Mouse (Mus musculus) hindbrain, embryonic 16.5 days (tissue): ENCODE results near the gene Acadvl. TPM values are rescaled to one million over a fixed set of nuclear protein-coding genes. Genes with fewer than 3 reads are reported as not detected.

Source experiments
- ATAC-seq: fragments of 200-750 bp; cut with Nextera tagmentation; 2 replicates; pipeline ENCODE4 v1.8.0; 2017; ENCODE audit warnings: moderate TSS enrichment, moderate library complexity
- H3K27ac ChIP-seq: fragments of 300-500 bp; sonication (generic); 2 replicates; pipeline ENCODE4 v1.5.1; 2014; ENCODE audit warnings: low read depth, mild to moderate bottlenecking, control low read depth, low read length, moderate library complexity
- H3K27me3 ChIP-seq: fragments of 300-500 bp; sonication (generic); replicated peaks from 2 replicates; pipeline ENCODE4 v1.6.1; 2014; ENCODE audit warnings: low read length; ENCODE audit not compliant: control insufficient read depth, insufficient read depth
- H3K36me3 ChIP-seq: fragments of 300-500 bp; sonication (generic); 2 replicates; pipeline ENCODE4 v1.6.1; 2014; ENCODE audit warnings: mild to moderate bottlenecking, low read length, moderate library complexity, mixed read lengths; ENCODE audit not compliant: control insufficient read depth, insufficient read depth
- H3K4me1 ChIP-seq: fragments of 300-500 bp; sonication (generic); 2 replicates; pipeline ENCODE4 v1.6.1; 2014; ENCODE audit warnings: low read depth, low read length; ENCODE audit not compliant: control insufficient read depth, insufficient read depth
- H3K4me2 ChIP-seq: fragments of 300-500 bp; sonication (generic); 2 replicates; pipeline ENCODE4 v1.6.1; 2014; ENCODE audit warnings: mild to moderate bottlenecking, low read length, control low read depth, moderate library complexity
- H3K4me3 ChIP-seq: fragments of 300-500 bp; sonication (generic); 2 replicates; pipeline ENCODE4 v1.5.1; 2014; ENCODE audit warnings: mild to moderate bottlenecking, low read length, control low read depth, moderate library complexity
- H3K9ac ChIP-seq: fragments of 300-500 bp; sonication (generic); 2 replicates; pipeline ENCODE4 v1.6.1; 2014; ENCODE audit warnings: low read depth, mild to moderate bottlenecking, control low read depth, low read length, moderate library complexity
- H3K9me3 ChIP-seq: fragments of 300-500 bp; sonication (generic); 2 replicates; pipeline ENCODE4 v1.6.1; 2014; ENCODE audit warnings: mild to moderate bottlenecking, low read length, moderate library complexity; ENCODE audit not compliant: control insufficient read depth
- WGBS: fragments of 180-500 bp; shearing (Covaris S2); extraction: QIAGEN DNeasy Blood & Tissue Kit; methylation state at CpG from one replicate; pipeline ENCODE4 v1.1.7; 2014; 5-methylcytosine and 5-hydroxymethylcytosine counted together
- polyA plus RNA-seq: library from polyadenylated mRNA; unstranded; fragments of >200 nt; fragmentation: Nextera tagmentation; extraction: Ambion mirVana; gene quantifications from 2 replicates; pipeline ENCODE4 v1.2.1, GENCODE M21; 2015

Gene Acadvl
- polyA plus RNA-seq, 1 experiment from 2014 or later, result 66.6 TPM

DNA sequence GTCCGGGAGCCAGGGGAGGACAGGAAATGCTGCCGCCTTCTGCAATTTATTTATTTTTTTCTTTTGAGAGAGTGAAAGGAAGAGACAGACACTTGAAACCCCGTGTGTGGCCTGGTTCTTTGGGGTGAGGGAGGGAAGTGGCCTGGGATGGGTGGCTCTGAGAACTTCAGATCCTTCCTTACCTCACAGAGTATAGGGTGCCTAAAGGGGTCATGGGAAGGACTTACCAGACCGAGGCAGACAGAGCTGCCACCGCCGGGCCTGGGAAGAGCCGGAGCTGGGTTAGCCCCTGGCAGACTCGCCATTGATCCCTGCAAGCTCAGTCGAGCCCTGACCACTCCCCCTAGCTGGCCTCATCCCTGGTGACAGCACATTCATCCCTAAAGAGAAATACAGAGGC is 30.2 kb upstream of the Acadvl start:
- H3K4me2 ChIP-seq, result no peak overlapping the region
- 25% methylated on average over 8 of the region's 9 CpGs for WGBS
- no peaks in the 10 kb centered on the region for H3K27me3 ChIP-seq
- no peak for ATAC-seq
- no peak overlapping the region; the same call in 1 of the 2 replicates for H3K27ac ChIP-seq
- no peak overlapping the region for H3K9ac ChIP-seq
- no peaks in the 10 kb centered on the region for H3K9me3 ChIP-seq
- no peak overlapping the region for H3K4me3 ChIP-seq
- H3K36me3 ChIP-seq, result peaks cover 22% of the 10 kb centered on the region
- H3K4me1 ChIP-seq, result no peaks in the 10 kb centered on the region

GRCm38 (mm10) chr11:70043665-70044064 is 28.5 kb upstream of the Acadvl start:
- WGBS, result 77% methylated on average over 7 of the region's 7 CpGs
- H3K9ac ChIP-seq, result no peak overlapping the region
- no peaks in the 10 kb centered on the region for H3K27me3 ChIP-seq
- no peak overlapping the region for H3K4me2 ChIP-seq
- no peak overlapping the region for H3K4me3 ChIP-seq
- H3K27ac ChIP-seq, result no peak overlapping the region
- peaks cover 34% of the 10 kb centered on the region for H3K36me3 ChIP-seq
- H3K9me3 ChIP-seq, result no peaks in the 10 kb centered on the region
- ATAC-seq, result no peak
- H3K4me1 ChIP-seq, result no peaks in the 10 kb centered on the region

DNA sequence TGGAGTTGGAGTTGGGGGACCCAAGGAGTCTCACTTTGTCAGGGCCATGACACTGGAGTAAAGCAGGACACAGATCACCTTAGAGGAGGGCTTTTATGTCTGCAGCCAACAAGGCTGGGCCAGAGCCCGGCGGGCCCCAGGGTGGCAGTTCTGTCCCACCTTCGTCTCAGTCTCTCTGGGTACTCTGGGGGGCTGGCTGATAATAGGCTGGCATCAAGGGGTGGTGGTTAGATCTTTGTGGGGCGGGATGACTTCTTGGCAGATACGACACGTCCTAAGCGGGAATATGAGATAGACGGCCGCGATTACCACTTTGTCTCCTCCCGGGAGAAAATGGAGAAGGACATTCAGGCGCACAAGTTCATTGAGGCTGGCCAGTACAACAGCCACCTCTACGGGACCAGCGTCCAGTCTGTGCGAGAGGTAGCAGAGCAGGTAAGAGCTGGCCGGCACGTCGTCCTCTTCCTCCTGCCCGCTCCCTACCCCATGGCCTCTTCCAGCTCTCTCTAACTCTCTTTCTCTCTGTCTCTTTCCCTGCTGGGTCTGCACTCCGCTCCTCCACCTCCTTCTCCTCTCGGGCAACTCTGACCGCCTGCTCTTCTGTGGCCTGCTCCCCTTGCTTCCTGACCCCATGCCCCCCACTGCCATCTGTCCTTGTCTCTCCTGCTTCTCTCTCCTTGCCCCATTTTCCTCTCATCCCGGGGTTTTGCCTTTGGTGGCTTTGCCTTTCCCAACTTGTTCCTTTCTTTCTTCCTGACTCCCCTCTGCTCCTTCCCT is 27.3 kb upstream of the Acadvl start:
- Histone ChIP-seq H3K27me3 (no peaks in the 10 kb centered on the region), H3K4me2 (no peak overlapping the region), H3K4me3 (no peak overlapping the region), H3K9ac (no peak overlapping the region), H3K4me1 (no peaks in the 10 kb centered on the region), H3K36me3 (peaks cover 34% of the 10 kb centered on the region), H3K27ac (no peak overlapping the region), H3K9me3 (no peaks in the 10 kb centered on the region)
- ATAC-seq, result no peak
- WGBS, result 87% methylated on average over 23 of the region's 23 CpGs

- 93% methylated on average over 7 of the region's 7 CpGs for whole genome bisulfite sequencing
- Histone ChIP-seq H3K9me3 (no peaks in the 10 kb centered on the region), H3K9ac (no peak overlapping the region), H3K4me2 (no peak overlapping the region), H3K36me3 (peaks cover 34% of the 10 kb centered on the region), H3K4me3 (no peak overlapping the region), H3K27ac (no peak overlapping the region), H3K4me1 (no peaks in the 10 kb centered on the region), H3K27me3 (no peaks in the 10 kb centered on the region)
- ATAC-seq, result no peak
Measured at GRCm38 (mm10) chr11:70040184-70040583, 25.0 kb upstream of the Acadvl start.

DNA sequence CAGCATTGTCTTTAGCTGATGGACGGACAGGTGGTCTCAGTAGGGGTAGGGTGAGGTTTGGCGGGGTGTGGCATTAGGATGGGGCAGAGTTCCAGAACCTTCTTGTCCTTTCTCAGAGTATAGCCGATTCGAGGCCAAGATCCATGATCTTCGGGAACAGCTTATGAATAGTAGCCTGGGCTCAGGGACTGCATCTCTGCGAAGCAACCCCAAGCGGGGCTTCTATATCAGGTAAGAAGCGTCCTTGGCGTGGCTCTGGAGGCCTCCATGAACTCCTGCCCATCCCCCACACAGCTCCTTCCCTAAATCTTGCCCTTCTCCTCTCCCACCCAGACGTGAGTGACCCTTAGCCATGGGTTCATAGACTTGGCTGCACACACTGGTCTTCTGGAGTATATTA is 24.4 kb upstream of the Acadvl start:
- peaks cover 31% of the 10 kb centered on the region for H3K36me3 ChIP-seq
- no peaks in the 10 kb centered on the region for H3K4me1 ChIP-seq
- WGBS, result 95% methylated on average over 10 of the region's 10 CpGs
- ATAC-seq, result no peak
- H3K9me3 ChIP-seq, result no peaks in the 10 kb centered on the region
- H3K4me3 ChIP-seq, result no peak overlapping the region
- H3K27me3 ChIP-seq, result no peaks in the 10 kb centered on the region
- no peak overlapping the region for H3K9ac ChIP-seq
- H3K4me2 ChIP-seq, result no peak overlapping the region
- no peak overlapping the region for H3K27ac ChIP-seq

GRCm38 (mm10) chr11:70038174-70038573 is 23.0 kb upstream of the Acadvl start:
- no peak overlapping the region for H3K9ac ChIP-seq
- no peak overlapping the region for H3K4me2 ChIP-seq
- no peaks in the 10 kb centered on the region for H3K27me3 ChIP-seq
- no peaks in the 10 kb centered on the region for H3K4me1 ChIP-seq
- H3K9me3 ChIP-seq, result no peaks in the 10 kb centered on the region
- peaks cover 28% of the 10 kb centered on the region for H3K36me3 ChIP-seq
- WGBS, result 83% methylated on average over 7 of the region's 7 CpGs
- no peak for ATAC-seq
- no peak overlapping the region for H3K27ac ChIP-seq
- no peak overlapping the region for H3K4me3 ChIP-seq

DNA sequence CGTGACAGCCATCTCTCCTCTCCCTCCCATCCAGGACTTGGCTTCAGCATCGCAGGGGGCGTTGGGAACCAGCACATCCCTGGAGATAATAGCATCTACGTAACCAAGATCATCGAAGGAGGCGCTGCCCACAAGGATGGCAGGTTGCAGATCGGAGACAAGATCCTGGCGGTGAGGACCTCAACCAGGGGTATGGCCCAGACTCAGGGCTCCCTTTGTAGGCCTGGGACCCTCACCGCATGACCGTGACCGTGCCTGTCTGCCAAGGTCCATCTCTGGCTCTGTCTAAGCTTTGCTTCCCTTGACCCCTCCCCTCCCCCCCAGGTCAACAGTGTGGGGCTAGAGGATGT is 16.1 kb upstream of the Acadvl start:
- 87% methylated on average over 11 of the region's 11 CpGs for WGBS
- Histone ChIP-seq H3K27ac (no peak overlapping the region), H3K36me3 (peaks cover 19% of the 10 kb centered on the region), H3K4me2 (no peak overlapping the region), H3K9ac (no peak overlapping the region), H3K27me3 (no peaks in the 10 kb centered on the region), H3K4me3 (no peak overlapping the region), H3K4me1 (peaks cover 42% of the 10 kb centered on the region), H3K9me3 (no peaks in the 10 kb centered on the region)
- no peak for ATAC-seq

DNA sequence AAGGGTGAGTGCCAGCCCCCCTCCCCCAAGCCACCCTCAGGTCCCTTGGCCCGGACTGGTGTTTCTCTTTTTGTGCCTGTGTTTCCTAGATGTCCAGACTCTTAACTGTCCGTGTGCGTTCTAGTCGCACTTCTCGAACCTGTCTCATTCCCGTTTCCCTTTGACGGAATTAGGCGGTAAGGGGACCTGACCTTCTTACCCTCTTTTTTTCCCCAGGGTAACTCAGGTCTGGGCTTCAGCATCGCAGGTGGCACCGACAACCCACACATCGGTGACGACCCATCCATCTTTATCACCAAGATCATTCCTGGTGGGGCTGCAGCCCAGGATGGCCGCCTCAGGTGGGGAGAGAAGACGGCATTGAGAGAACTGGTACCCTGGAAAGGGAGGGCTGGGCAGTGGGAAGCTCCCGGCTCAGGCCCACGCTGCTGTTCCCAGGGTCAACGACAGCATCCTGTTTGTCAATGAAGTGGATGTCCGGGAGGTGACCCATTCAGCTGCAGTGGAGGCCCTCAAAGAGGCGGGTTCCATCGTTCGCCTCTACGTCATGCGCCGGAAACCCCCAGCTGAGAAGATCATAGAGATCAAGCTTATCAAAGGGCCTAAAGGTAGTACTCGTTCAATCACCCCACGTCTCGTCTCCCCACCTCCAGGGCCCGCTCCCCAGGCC is 15.6 kb upstream of the Acadvl start:
- WGBS, result 90% methylated on average over 28 of the region's 28 CpGs
- no peak for ATAC-seq
- Histone ChIP-seq H3K4me3 (no peak overlapping the region), H3K9ac (peak overlapping the region; percentile 57), H3K4me1 (peaks cover 47% of the 10 kb centered on the region), H3K4me2 (peak overlapping the region; percentile 68), H3K36me3 (peaks cover 19% of the 10 kb centered on the region), H3K27me3 (no peaks in the 10 kb centered on the region), H3K9me3 (no peaks in the 10 kb centered on the region), H3K27ac (peak overlapping the region; percentile 94)

DNA sequence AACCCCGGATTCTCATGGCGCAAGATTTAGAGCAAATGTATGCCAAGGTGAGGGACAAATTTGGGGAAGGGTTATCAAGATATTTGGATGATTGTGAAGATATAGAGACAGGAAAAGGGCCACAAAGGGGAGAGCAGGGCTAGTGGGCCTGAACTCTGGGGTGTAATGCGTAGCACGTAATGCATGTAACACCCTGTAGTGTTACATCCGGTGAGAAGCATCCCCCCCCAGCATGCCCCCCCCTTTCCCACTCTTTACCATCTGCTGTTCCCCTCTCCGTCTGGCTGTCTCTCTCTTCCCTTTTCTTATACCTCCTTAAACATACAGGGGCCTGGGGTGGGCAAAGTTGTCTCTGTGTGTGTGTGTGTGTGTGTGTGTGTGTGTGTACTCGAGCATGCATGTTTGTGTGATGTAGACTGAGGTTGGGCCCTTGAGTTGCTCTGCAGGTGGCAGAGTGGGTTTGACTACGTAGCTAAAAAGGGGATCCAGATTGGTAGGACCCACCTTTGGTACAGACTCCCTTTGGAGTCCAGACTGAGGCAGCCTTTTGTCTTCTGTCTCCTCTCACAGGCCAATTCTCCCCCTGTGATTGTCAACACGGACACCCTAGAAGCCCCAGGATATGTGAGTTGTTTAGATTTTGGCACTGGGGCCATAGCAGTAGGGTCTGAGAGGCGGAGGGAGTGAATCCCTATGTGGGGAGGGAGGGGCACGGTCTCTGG is 14.8 kb upstream of the Acadvl start:
- WGBS, result 15% methylated on average over 11 of the region's 11 CpGs
- H3K4me3 ChIP-seq, result peak overlapping the region; percentile 36
- H3K9me3 ChIP-seq, result no peaks in the 10 kb centered on the region
- H3K27me3 ChIP-seq, result no peaks in the 10 kb centered on the region
- peak overlapping the region; percentile 57 for H3K9ac ChIP-seq
- H3K4me2 ChIP-seq, result peak overlapping the region; percentile 68
- ATAC-seq, result peak; percentile 34
- peak overlapping the region; percentile 94 for H3K27ac ChIP-seq
- H3K36me3 ChIP-seq, result peaks cover 19% of the 10 kb centered on the region
- peaks cover 53% of the 10 kb centered on the region for H3K4me1 ChIP-seq
